Mouse (Mus musculus) forelimb bud, embryonic 11.5 days (tissue): Measurements from ENCODE around the gene Atp8a1.
A peak's percentile ranks its signal among the peaks of the same experiment; 100 is the strongest.

Experiments used
- DNase-seq: peaks from one replicate; pipeline ENCODE4 v3.0.0-alpha.2; 2012; ENCODE audit warnings: low read depth, low spot score

The Atp8a1 gene

GRCm38 (mm10) chr5:67847253-67848165 lies at the start of gene Atp8a1:
Atp8a1 (minus strand) TSS chr5:67847434.
- DNase-seq: peak; percentile 96

- no peak for DNase-seq
These were observed 37.4 kb upstream of the Atp8a1 start for GRCm38 (mm10) chr5:67884422-67885210.

GRCm38 (mm10) chr5:67883564-67884171 lies 36.4 kb upstream of the Atp8a1 start:
- no peak for DNase-seq

DNA sequence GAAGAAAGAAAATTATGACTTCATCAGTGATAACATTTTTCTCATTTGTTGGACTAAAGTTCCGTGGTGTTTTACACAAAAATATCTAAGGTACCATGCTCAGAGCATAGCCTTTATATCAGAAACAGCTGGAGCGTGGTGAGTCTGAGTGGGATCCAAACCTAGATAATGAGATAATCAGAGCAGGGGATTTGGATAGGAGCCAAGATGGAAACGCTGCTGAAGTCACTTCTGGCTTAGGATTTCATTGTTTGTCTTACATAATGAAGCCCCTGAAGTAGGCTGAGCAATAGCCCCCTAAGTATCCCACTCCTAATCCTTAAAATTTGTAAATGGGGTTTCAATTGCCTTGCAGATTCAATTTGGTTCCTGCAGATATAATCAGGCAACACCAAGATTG lies 24.2 kb upstream of the Atp8a1 start:
- DNase-seq: no peak

GRCm38 (mm10) chr5:67866221-67866620 lies 19.0 kb upstream of the Atp8a1 start:
- DNase-seq: no peak

DNA sequence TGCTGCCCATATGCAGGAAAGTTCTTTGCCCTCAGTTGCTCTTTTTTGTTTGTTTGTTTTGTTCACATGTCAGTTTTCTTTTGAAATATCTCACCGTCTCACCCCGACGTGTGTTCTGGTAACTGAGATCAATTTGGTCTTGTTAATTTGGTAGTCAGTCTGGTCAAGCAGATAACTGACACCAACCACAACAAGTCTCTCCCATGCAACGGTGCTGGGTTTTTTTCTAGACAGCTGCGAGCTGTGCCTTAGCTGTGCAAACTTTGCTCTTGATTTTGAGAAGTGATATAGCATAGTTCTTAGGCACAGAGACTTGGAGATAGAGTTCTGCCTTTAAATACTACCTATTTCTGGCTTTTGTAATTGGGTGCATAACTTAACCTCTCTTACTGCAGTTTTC lies 18.4 kb upstream of the Atp8a1 start:
- no peak for DNase-seq

GRCm38 (mm10) chr5:67864508-67865060 lies 17.4 kb upstream of the Atp8a1 start:
- DNase-seq: no peak

DNA sequence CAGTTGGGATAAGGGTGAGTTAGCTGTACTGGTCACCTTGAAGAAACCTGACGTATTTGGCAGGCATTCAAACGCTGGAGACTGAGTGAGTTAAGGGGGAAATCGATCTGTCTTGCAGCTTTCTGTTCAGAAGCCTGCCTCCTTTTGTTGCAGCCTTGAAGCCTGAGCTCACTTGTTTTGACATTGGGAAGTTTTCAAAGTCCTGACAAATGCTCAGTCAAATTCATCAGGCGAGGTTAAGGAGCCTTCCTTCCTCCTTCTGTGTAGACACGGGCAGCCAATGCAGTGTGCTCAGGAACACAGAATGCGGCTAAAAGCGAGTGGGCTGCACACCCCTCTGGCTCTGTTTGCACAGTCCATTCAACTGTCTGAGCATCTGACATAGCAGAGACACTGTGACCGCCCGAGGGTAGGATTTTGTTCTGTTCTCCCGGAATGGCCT lies 16.7 kb upstream of the Atp8a1 start:
- DNase-seq: no peak

DNA sequence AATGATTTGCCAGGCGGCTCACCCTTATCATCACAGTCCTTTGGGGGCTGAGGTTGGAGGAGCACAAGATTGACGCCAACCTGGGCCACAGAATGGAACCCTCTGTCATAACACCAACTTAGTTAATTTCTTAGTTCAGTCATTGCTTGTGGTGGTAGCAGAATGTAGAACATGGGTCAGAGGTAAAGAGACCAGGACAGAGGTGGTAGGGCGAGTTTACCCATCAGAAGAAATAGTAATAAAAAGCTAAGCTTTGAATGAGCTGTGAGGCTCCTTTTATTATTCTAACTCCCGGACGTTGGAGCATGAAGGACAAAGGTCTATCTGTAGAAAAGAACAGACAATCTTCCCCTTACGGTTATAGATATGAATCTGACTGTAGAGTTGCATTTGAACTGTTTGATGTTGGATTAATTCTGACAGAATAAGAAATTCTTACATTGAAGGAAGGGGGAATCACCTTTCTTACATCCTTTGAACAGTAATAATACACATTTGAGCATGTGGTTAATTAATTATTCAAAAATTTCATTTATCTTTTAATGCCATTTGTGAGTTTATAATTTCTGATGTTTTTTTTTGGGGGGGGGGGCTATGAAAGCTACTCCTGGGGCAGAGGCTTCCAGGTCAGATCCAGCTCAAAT lies 7.9 kb upstream of the Atp8a1 start:
- DNase-seq: no peak

DNA sequence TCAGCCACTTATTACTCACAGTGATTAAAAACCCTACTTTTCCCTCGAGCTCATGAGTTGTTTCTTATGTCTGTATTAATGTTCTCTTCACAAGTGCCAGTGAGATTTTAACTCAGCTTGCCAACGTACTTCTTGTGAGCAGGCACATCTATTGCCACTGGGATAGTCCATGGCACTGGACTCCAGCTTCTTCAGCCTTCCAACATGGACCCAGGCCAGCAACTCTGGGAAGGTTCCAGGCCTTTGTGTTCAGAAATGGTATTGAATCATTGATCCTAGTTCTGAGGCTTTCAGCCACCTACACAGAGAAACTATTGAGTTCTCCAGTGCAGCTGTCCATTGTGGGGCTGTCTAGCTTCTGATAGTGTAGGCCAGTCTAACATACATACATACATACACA lies 5.6 kb upstream of the Atp8a1 start:
- no peak for DNase-seq

GRCm38 (mm10) chr5:67849411-67849810 lies 2.2 kb upstream of the Atp8a1 start:
- no peak for DNase-seq

DNA sequence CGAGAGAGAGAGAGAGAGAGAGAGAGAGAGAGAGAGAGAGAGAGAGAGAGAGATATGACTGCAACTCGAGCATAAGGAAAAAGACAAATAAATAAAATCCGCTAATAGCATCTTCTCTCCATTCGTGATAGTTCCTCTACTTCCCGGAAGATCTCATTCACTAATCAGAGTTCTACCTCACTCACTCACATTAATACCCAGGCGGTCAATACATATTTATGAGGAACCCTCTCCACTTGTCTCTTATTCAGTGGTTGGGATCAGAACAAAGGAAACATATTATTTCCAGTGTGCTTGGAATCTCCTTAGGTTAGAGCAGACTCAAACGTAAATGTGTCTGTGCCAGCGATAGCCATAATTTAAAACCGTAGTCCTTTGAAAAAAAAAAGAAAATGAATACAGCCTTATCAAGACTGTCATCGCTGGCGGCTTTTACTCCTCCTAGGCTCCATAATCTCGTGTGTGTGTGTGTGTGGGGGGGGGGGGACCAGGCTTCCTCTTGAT lies 1.3 kb upstream of the Atp8a1 start:
- no peak for DNase-seq

DNA sequence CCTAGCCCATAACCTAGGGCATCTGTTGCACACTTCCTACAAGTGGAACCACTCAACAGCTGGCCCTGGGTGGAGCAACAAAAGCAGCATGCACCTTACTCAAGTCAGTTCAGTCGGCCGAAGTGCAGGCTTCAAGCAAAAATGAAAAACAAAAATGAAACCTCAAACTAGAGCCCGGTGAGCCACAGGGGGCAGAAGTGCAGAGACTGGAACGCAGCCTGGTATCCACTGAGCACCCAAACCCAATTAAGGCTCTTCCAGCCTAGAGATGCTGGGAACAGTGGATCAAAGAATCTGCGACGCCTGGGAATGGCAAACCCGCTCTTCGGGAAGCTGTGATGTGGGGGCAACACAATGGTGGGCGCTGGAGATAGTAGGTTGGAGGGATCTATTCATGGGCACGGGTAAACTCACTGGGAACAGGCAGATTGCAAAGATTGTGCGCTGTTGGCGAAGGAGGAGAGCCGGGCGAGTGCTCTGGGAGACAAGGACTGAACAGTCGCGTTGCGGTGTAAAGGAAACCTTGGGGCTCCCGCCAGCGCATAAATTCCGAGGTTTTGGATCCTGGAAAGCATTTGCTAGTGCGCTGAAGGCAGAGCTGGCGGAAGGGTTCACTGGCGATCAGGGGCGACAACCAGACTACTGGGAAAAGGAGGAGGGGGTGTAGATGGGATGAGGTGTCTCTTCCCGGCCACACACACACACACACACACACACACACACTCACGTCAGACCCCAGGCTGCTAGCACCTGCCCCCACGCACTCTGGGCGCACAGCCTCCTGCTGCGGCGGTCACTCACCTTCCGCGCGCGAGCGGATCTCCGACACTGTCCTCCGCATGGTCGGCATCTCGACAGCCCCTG lies 641 bp downstream of the Atp8a1 start:
- DNase-seq: peak; percentile 35

- no peak for DNase-seq
These were observed 2.0 kb downstream of the Atp8a1 start for GRCm38 (mm10) chr5:67845190-67845691.

- DNase-seq: no peak
These were observed 3.2 kb downstream of the Atp8a1 start for GRCm38 (mm10) chr5:67844070-67844469.

DNA sequence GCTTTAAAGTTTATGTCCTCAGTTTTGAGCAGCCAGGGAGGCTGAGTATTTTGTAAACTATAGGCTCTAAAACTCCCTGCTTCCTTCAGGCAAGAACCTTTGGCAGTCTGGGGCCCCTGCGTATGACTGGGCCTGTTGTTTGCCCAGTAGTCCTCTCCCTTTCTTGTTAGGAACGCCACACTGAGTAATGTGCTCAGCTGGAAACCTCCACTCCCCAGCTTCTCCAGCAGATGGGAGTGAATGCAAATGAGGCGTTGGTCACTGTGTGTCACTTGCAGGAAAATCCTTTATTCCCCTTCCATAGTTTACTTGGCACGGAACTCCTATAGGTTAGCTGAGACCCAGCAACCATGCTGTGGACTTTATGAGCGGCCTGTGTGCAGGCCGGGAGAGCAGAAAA lies 4.9 kb downstream of the Atp8a1 start:
- no peak for DNase-seq

DNA sequence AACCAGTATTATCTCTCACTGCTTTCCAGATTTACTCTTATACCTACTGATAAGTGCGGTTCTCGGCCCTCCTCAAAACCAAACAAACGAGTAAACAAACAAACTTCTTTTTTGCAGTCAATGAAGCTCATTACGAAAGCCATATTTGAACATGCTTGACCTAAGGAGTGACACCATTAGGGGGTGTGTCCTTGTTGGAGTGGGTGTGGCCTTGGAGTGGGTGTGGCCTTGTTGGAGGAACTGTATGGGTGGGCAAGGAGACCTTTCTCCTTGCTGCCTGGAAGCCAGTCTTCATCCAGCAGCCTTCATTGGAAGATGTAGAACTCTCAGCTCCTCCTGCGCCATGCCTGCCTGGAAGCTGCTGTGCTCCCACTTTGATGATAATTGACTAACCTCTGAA lies 13.4 kb downstream of the Atp8a1 start:
- DNase-seq: no peak

- DNase-seq: no peak
These were observed 15.7 kb downstream of the Atp8a1 start for GRCm38 (mm10) chr5:67831293-67832147.

DNA sequence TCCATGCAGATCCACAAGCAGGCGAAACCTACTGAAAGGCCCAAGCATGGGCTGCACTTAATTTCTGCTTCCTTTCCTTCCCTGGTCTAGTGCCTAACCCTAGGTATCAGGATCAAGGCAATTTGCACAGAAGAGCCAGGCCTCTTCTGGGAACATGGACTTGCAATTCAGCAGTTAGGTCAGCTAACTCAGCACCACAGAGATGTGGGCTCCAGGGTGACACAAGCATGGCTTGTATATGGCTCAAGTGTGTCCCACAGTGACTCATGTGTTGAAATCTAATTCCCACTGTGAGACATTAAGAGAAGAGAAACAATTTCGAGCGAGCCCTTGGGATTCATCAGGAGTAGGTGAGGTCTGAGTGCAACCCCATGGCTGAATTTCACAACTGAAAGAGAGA lies 18.9 kb downstream of the Atp8a1 start:
- no peak for DNase-seq
